Mouse (Mus musculus) cerebellum, adult 2 months (tissue): ENCODE measurements around the gene Trpm8.

Source experiments
- CTCF ChIP-seq: fragments of 200-500 bp; IDR thresholded peaks from 2 replicates; pipeline ENCODE4 v1.5.1; 2011; ENCODE audit warnings: low read depth, mild to moderate bottlenecking, control low read depth, low read length, moderate library complexity, borderline replicate concordance; ENCODE audit not compliant: insufficient read depth
- POLR2A ChIP-seq: fragments of 200-500 bp; IDR thresholded peaks from 2 replicates; pipeline ENCODE4 v1.6.1; 2011; ENCODE audit warnings: low read length, control low read depth, borderline replicate concordance; ENCODE audit not compliant: insufficient read depth

DNA sequence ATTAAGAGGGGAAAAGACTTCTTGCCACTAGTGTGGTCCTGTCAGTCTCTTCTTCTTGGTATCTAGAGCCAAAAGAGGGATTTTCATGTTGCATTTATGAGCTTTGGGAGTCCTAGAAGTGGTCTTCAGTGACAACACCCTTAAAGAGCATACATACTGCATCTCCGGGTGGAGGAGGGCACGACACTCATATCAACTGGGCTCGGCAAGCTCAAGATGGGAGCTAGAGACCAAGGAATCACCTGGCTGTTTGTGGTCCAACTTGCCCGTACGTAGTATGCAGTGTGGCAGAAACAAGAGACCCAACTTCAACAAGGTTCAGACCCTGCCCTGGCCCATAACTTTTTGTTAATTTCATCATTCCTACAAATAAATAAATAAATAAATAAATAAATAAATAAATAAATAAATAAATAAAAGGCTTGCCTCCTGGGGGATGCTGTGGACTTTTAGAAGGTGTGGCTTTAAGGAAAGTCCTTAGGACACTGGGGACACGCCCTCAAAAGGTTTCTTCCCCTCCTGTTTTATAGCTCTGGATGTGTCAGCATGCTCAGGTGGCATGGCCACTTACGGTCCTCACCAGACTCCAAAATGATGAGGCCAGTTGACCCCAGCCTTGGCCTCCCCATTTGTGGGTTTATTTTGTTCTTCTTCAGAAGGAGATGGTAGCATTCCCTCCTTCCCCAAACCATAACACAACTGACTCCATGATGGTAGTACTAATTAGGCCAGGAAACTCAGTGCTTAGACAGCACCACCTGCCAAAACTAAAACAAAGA is 20.2 kb downstream of the Trpm8 start:
- TF ChIP-seq POLR2A (no peak), CTCF (no peak)
